Mouse (Mus musculus) left cerebral cortex, postnatal 14 days (tissue): ENCODE results near the gene Fam187b. TPM values are rescaled to one million over a fixed set of nuclear protein-coding genes. Genes with fewer than 3 reads are reported as not detected.

Experiments used
- DNase-seq, 2 experiments: peaks; one replicate each; pipeline ENCODE4 v3.0.0; 2021 to 2022; ENCODE audit warnings: low spot score in 2 of 2, mixed read lengths in 1 of 2
- intact Hi-C: fragments of 180-260 bp; cut with DNase I; formaldehyde crosslinking; loops from one replicate; pipeline ENCODE4 v1.15.1; 2025
- total RNA-seq, 2 experiments: library from RNA; stranded (reverse); gene quantifications; 2 replicates each; pipeline ENCODE4 v1.2.3; 2021

Gene Fam187b
- total RNA-seq, 2 experiments from 2014 or later = 0.18 to 0.27 TPM

GRCm38 (mm10) chr7:30993986-30994385 lies 20.4 kb downstream of the Fam187b start:
- intact Hi-C loops = no loop called here
- DNase-seq = no peak

DNA sequence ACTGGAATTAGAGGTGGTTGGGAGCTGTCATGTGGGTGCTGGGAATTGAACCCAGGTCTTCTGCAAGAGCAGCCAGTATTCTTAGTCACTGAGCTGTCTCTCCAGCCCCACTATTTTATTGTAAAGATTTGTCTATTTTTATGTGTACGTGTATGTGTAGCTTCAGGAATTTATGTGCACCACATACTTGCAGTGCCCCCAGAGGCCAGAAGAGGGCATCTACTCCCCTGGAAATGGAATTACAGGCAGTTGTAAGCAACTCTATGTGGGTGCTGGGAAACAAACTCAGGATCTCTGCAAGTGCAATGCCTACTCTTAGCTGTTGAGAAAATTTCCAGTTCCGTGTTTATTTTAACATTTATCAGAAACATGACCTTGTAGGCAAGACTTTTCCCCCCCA lies 22.9 kb downstream of the Fam187b start:
- DNase-seq = no peak
- intact Hi-C loops = no loop called here

- peak; percentile 51 to 67 for DNase-seq
- intact Hi-C loops = no loop called here
These were observed 27.0 kb downstream of the Fam187b start for GRCm38 (mm10) chr7:31000505-31001020.

DNA sequence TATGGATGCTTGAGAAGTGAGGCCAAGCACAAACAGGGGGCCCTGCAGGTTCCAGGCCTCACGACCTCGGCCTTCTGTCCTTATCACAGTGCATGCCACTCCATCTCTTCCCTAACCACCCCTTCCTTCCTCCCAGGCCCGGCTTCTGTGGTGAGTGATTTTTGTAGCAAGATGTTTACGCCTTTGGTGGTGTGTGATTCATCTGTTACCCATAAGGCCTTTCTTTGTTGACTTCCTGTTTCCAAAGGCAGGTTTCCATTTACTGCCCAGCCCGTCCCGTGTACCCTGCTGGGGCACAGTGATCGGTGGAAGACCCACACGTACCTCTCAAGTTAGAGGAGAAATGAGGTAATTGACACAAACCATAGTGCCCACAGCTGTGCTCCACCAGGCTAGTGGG lies 29.1 kb downstream of the Fam187b start:
- intact Hi-C loops = no loop called here
- DNase-seq = no peak

GRCm38 (mm10) chr7:31007775-31008174 lies 34.2 kb downstream of the Fam187b start:
- intact Hi-C loops = no loop called here

DNA sequence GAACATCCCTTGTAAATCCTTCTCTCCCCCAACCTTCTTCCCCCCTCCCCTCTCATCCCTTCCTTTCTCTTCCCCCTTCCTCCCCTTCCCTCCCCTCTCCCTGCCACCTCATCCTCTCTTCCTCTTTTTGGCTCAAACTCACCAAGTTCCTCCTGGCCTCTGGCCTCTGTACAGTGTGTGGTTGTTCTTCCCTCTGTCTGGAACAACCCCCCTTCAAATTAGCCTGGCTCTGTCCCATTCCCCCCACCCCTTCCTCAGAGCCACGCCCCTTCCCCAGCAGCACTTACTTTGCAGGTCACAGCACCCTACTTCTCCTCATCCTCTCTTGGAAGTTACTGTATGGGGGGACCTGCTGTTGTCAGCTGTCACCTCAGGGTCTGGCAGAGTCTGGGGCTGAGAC lies 34.6 kb downstream of the Fam187b start:
- intact Hi-C loops = no loop called here
- no peak for DNase-seq

More at GRCm38 (mm10) chr7:31007775-31008174, 34.2 kb downstream of the Fam187b start:
- DNase-seq = no peak

DNA sequence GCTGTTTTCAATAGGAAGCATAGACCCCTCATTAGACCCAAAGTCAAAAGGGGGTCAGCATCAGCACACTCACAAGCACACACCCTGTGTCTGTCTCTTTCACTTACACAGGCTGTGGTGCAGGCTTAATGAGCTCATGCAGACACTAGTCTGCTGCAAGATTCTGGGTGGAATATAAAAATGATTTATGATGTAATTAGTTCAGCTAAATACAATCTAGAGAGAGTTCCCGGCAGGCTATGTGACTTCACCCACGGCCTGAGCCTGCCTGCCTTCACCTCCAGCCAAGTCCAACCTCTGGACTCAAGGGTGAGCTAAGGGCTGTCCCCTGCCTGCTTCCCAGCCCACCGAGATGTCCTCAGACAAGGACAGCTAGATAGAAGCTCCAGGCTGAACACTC lies 35.3 kb downstream of the Fam187b start:
- DNase-seq = no peak
- intact Hi-C loops = no loop called here

GRCm38 (mm10) chr7:31012971-31013370 lies 39.4 kb downstream of the Fam187b start:
- intact Hi-C loops = no loop called here

DNA sequence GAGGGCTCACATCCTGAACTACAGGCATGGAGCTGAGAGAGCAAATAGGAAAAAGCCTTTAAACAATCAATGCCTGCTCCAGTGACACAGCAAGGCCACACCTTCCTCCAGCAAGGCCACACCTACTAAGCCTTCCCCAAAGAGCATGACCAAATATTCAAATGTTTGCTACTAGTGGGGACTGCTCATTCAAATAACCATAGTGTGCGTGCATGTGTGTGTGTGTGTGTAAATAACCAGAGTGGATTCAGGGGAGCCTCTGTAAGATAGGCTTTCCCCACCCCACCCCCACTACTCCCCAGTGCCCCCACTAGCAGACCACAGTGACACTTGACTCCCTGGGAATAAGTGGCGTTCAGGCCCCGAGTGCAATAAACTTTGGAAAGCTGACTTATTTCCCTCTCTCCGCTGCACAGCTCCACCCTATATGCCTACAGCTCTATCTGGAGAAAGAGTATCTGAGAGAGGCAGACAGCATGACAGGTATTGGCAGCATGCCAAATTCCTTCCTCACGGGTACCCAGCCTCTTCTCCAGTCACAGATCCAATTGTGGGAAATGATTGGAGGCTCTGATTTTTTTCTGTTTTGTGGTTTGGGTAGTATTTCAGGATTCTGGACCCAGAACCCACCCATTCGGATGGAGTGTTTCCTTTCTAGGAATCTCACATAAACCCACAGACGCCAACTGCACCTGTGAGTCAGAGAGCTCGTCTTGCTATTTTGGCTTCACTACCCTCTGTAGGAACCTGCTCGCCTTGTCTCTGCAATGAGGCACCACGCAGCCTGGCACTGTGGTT lies 43.7 kb downstream of the Fam187b start:
- DNase-seq = peak; percentile 73 to 84
- intact Hi-C loops = loop anchor here (5.0 kb wide), 1 partner anchor 45 kb away; the partner anchor contains the start of genes Fam187b and Lsr

More at GRCm38 (mm10) chr7:31012971-31013370, 39.4 kb downstream of the Fam187b start:
- DNase-seq = no peak

DNA sequence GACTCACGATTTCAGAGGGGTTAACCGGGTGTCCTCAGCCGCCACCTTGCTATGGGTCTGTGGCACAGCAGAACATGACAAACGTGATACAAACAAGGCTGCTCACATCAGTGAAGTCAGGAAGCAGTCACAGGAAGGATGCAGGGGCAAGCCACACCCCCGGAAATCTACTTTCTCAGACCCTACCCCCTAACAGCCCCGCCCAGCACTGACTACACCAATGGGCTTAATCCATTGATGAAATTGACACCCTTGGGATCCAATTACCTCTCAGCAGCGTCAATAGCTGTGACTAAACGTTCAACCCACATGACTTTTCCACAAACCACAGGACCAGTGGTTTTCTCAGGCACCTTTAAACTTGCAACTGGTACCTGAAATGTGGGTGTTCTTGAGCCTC lies 55.0 kb downstream of the Fam187b start:
- intact Hi-C loops = no loop called here
- DNase-seq = no peak

- intact Hi-C loops = no loop called here
- no peak for DNase-seq
These were observed 57.1 kb downstream of the Fam187b start for GRCm38 (mm10) chr7:31030717-31031116.

- DNase-seq = no peak
- intact Hi-C loops = no loop called here
These were observed 58.1 kb downstream of the Fam187b start for GRCm38 (mm10) chr7:31031731-31032130.

DNA sequence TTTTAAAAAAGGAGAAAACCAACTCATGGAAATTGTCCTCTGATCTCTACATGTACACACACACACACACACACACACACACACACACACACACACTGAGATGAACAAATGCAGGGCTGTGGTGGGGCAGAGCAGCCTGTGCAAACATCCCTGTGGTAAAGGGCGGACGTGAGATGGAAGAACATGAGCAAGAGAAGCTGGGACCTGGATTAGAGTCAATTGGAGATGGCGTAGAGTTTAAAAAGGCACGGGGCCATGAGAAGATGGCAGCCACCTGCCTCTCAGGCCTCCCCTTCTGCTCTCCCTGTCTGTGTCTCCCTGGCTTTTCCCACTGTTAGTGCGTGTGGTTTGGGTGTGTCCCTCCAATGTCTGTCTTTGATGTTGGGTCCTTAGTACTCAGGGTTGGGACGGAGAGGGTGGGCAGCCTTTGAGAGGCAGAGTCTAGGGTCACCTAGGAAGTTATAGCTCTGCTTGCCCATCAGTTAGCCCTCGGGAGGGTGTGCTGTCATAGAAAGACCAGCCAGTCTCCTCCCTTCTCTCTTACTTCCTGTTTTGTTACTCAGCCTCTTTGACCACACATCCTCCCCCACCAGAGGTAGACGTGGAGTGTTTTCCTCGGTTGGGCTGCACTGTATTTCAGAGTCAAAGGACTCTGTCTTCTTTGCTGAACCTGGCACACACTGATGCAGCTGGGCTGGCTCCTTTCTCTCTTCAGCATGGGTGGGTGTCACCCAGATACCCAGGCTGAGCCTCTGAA lies 60.0 kb downstream of the Fam187b start:
- intact Hi-C loops = no loop called here
- no peak for DNase-seq

GRCm38 (mm10) chr7:31034789-31035188 lies 61.2 kb downstream of the Fam187b start:
- intact Hi-C loops = no loop called here
- DNase-seq = no peak

- DNase-seq = no peak
- intact Hi-C loops = no loop called here
These were observed 61.7 kb downstream of the Fam187b start for GRCm38 (mm10) chr7:31035291-31035690.

DNA sequence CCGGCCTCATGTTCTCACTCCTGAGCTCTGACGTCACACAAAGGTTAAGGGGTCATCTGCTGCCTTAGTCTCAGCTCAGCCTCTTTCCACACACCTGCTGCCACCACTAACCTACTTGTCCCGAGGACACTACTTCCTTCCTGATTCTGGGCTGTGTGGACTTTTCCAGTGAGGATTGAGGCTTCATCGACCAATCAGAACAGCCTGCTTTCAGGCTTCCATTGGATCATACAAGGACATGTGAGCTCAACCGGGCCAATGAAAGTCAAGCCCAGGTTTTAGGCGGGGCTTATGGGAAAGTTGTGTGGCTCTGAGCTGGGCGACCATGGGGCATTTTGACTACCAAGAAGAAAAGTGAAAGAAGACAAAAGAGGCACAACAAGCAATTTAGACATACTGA lies 63.3 kb downstream of the Fam187b start:
- no peak for DNase-seq

DNA sequence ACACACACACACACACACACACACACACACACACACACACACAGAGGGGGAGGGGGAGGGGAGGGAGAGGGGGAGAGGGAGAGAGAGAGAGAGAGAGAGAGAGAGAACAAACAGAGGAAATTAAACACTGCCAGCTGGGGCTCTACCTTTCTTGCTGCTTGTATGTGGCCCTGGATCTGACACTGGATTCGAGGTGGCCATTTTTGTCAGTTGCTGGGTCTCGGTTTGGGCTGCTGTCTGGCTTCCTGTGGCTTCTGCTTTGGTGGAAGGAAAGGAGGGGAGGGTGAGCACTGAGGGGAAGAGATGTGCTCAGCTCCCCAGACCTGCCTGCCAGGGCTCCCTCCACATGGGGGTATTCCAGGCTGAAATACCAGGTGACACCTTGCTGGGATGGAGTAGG lies 64.1 kb downstream of the Fam187b start:
- DNase-seq = no peak
- intact Hi-C loops = no loop called here

More for the DNA sequence above, 63.3 kb downstream of the Fam187b start:
- intact Hi-C loops = no loop called here

DNA sequence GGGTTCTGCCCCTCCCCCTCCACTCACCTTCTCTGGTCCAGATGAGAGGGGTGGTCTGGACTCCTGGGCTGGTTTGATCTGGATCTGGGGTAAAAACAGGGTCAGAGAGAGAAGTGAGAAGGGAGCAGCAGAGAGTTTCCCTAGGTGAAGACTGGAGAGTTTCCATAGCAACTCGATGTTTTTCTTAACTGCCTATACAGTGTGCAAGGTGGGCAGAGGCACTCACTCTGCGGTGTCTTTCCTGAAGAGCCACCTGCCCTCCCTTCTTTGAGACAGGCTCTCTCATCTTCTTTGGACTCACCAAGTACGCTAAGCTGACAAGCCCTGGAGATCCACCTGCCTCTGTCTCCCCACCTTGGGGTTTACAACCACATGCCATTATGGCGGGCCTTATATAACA lies 65.4 kb downstream of the Fam187b start:
- no peak for DNase-seq
- intact Hi-C loops = no loop called here
